Mouse (Mus musculus) lung, postnatal 14 days (tissue): ENCODE data around the gene Rpl18a.

Experiments
- DNase-seq: peaks from one replicate; pipeline ENCODE4 v3.0.0; 2021

The Rpl18a gene

GRCm38 (mm10) chr8:70879500-70879899 lies 17.7 kb downstream of the Rpl18a start:
- DNase-seq: no peak

DNA sequence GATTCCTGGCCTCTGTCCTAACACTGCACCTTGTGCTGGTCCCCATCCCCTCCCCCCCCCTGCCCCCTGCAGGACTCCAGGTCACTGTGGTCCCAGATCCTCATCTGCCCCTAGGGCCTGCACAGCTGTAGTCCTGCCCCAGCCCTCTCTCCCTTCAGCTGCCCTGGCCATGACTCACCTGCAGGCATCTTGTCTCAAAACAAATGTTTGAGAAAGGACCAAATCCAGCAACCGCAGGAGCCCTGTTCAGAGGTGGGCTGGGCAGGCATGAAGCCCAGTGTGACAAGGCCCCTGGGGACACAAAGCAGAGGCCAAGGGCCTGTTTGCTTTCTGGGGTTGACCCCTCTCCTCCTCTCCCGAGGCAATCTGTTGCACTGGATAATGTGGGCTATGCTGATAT lies 19.0 kb downstream of the Rpl18a start:
- DNase-seq: no peak

DNA sequence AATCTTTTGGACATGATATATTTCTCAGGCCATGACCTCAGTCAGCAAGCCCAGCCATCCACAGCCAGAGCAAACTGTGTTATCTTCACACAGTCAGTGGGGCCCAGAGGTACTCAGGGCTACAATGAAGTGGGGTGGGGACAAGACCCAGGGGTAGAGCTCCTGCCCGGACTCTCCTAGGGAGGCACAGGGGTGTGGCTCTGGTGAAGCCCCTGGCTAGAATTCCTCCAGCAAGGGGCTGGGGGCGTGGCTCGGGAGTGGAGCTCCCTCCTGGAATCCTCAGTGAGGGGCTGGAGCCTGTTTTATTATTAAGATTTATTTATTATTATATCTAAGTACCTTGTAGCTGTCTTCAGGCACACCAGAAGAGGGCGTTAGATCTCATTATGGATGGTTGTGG lies 20.8 kb downstream of the Rpl18a start:
- DNase-seq: no peak

DNA sequence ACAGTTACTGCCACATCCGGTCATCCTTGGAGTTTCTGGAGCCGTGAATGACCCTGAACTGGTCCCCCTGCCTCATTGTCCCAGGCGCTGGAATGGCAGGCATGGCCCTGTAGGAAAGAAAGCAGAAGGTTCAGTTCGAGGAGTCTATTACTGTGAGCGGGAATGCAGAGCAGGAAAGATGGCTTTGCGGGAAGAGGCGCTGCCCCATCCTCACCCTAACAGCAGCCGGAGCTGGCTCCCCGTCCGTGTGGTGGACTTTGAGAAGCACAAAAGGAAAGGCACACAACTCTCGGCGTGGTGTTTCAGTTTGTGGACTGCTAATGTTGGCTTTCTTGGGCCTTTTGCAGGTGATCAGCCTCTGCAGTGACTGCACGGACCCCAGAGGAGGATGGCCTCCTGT lies 22.8 kb downstream of the Rpl18a start:
- no peak for DNase-seq

GRCm38 (mm10) chr8:70873364-70873985 lies 23.7 kb downstream of the Rpl18a start, which contains the start of gene Ccdc124:
Gene Ccdc124, minus strand, starts transcription at chr8:70873935.
- DNase-seq: peak; percentile 97

- DNase-seq: no peak
Measured at GRCm38 (mm10) chr8:70872643-70873363, 24.4 kb downstream of the Rpl18a start.

- DNase-seq: no peak
Measured at GRCm38 (mm10) chr8:70871195-70871807, 25.9 kb downstream of the Rpl18a start.

GRCm38 (mm10) chr8:70869601-70870041 lies 27.6 kb downstream of the Rpl18a start:
- DNase-seq: peak; percentile 85

GRCm38 (mm10) chr8:70869199-70869571 lies 28.0 kb downstream of the Rpl18a start:
- no peak for DNase-seq

DNA sequence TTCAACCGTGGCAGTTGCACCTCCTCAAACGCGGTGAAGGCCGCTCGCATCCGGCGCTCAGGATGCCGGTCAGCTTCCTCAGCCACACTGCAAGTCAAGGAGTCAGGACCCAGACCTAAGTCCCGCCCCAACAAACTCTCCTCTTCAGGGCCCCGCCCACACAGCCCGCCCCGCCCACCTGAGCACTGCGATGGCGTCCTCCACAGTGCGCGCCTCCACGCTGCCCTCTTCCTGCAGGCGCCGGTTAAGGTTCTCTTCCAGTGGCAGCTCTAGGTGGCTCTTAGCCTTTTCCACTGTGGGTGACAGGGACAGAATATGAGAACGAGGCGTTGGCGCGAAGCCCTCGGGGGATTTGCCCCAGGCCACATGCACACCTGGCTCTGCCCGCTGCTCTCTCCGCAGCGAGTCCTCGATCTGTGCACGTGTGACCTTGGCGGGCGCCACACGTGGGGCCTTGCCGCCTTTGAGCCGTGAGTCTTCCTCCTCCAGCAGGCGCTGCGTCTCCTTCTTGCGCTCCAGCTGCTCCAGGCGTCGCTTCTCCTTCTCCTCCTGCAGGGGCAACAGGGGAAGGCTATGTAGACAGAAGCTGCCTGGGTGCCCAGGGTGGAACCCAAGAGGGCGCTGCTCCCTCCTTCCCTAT lies 28.5 kb downstream of the Rpl18a start:
- DNase-seq: peak; percentile 57

- no peak for DNase-seq
Measured at GRCm38 (mm10) chr8:70866566-70866965, 30.6 kb downstream of the Rpl18a start.

DNA sequence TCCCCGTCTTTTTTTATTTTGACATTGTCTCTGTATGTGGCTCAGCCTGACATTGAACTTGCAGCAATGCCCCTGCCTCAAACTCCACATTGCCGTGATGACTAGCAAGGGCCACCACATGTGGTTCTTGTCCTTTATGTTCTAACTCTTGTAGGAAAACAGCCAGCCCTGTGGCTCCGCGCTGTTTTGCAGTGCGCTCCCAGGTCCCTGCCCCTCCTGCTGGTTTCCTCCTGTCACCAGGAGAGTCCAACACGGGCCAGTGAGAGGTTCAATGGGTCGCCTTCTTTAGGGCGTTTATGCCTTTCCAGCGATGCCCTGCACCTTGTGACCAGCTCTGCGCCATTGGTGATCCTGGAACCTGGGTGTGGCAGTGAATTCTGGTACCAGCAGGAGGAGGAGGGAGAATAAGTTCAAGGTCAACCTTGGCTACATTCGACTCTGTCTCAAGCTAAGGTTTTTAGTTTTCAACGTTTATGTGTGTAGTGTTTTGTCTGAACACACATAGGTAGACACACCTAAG lies 31.2 kb downstream of the Rpl18a start:
- DNase-seq: peak; percentile 22

DNA sequence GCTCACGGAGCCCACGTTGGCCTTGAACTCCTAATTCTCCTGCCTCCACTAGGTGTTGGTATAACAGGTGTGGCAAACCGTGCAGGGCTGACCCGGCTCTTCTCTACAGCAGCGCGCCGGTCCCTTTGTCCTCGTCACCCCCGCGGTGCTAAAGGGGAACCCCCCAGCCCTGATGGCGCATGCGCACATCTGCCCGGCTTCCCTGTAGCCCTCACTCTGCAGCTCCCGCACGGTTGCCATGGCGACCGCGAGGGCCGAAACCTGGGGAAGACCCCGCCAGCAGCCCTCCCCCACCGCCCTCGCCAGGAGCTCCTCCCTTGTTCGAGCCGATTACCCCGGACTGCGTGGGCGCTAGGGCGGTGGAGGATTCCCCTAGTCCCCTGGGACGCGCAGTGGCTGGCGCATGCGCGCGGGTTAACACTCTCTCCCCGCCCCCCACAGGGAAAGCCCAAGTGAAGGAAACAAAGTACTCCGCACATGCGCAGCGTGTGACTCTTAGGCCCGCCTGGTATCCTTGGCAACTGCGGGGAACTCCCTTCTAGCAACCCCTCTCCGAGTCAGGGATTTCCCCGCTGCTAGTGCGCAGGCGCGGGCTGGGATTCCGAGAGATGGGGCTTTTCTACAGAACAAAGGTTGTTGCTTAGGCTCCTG lies 31.7 kb downstream of the Rpl18a start:
- DNase-seq: peak; percentile 99

- no peak for DNase-seq
Measured at GRCm38 (mm10) chr8:70864712-70865221, 32.4 kb downstream of the Rpl18a start.

DNA sequence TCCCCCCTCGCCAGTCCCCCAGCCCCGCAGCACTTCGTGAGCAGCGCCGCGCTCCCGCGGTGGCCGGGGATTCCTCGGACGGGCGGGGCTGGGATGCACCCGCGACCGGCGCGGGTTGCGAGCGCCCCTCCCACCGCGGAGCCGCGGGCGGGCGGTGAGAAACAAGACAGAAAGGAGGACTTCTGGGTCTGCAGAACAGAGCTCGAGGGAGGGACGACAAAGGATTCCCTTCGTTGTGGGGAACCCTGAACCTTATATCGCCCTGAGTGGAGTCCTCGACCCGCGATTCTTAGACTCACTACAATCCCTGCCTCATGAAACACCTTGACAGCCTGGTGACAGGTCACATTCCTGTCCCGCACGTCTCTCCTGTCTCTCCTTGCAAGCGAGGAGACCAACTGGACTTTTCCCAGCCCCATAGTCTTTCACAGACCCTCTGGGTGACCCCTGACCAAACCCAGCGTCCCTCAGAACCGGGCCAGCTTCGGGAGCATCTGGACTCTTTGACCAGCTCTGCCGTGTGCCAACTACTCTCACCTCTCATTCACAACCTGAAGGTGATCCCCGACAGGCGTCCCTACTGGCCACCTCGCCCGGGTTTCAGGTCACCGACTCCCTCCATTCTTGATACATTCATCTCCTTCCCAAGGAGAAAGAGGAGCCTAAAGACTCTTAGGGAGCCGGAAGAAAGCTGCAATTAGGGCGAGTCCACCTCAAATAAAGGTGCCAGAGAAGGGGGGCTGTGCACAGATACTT lies 33.1 kb downstream of the Rpl18a start:
- DNase-seq: no peak

GRCm38 (mm10) chr8:70862824-70863641 lies 34.2 kb downstream of the Rpl18a start, which contains the start of gene Kcnn1:
Gene Kcnn1, minus strand, starts transcription at chr8:70863258.
- DNase-seq: no peak

DNA sequence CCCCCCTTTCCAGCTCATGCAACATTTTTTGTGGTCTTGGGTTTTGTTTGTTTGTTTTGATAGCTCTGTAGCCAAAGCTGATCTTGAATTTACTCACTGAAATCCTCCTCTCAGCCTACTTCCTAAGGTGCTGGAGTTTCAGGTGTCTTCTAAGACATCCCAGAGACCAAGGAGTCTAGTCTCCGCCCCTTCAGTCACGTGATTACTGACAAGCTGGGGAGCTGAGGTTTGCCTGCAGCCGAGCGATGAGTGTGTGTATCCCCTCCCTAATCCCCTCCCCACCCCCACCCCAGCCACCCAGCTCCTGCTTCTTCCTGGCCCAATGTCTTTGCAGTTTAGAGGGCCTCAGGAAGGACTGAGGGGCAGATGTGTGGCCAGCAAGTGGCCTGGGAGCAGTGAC lies 39.7 kb downstream of the Rpl18a start:
- no peak for DNase-seq

DNA sequence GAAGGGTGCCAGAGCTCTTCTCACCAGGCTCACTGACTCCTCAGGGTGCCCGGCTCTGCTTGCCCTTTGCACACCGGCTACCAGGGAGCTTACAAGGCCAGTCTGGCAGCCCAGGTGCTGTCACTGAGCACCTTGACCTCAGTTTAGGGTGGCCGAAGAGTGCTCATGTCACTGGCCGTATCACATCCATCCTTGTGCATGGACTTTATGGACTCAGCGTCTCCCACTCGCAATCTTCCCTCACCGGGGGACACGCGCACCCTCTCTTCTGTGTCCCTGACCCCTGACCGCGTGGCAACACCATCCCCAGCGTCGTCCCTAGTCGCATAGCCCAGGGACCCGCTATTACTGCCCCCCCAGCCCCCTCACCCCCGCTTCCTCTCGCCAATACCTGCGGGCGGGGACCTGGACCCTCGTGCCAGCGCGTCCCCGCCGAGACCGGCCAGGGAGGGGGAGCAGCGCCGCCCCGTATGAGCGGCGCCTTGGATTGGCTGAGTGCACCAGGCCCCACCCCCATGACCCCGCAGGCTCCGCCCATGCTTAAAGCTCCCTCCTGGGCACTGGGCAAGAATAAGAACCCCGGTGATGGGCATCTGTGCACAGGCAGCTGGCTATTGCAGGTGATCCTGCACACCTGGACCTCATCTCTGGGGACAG lies 40.5 kb downstream of the Rpl18a start:
- DNase-seq: peak; percentile 71

GRCm38 (mm10) chr8:70856028-70856427 lies 41.2 kb downstream of the Rpl18a start:
- no peak for DNase-seq

DNA sequence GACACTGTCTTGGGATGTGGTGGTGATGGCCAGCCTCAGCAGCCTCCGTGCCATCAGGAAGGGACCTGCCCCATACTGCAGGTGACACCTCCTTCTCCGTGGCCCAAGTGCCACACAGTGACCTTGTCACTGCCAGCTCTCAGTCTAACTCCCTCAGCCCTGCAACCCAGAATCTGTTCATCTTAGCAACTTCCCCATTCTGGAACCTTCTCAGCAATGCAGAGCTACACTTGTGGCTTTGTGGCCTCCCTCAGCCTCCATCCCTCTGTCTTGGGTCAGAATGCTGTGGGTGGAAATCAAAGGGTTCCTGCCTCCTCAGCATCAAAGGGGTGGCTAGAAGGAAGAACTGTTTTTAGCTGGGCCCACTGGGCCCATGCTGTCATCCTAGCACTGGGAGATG lies 43.3 kb downstream of the Rpl18a start:
- DNase-seq: no peak
